19 mouse cellular contexts compared by ENCODE assay signal in genomic region chr7:116226316-116226715, GRCm38 (mm10).
DNase-seq lines count a peak whose midpoint lies in the region; ATAC-seq and TF ChIP-seq lines count a peak whose summit lies in the region.
"Had no signal": no experiment of that assay in that cellular context is flagged by ENCODE, and none has a peak within 500 bp of the region (broad histone marks: within the 10 kb centered on the region; RNA-seq: fewer than 3 reads in every experiment).

No protein-coding gene starts in this region.

- H3K4me2 ChIP-seq in heart, postnatal 0 days (ENCODE audit: low read depth, low read length): no peak overlapping the region
- H3K4me2 ChIP-seq: embryonic facial prominence, embryonic 12.5 days; forebrain, embryonic 13.5 days; forebrain, embryonic 15.5 days had no signal

- TF ChIP-seq POLR2A in heart, adult 2 months (IDR thresholded peaks at IDR 0.05; ENCODE audit: insufficient read depth, low read depth, low read length): no peak

- no peaks in the 10 kb centered on the region for H3K79me2 ChIP-seq in heart, adult 2 months (replicated peaks; ENCODE audit: control insufficient read depth, insufficient read depth, low read length)

- TF ChIP-seq CTCF in heart, postnatal 0 days (IDR thresholded peaks at IDR 0.05; ENCODE audit: low read depth): no peak
- TF ChIP-seq CTCF in heart, adult 2 months (IDR thresholded peaks at IDR 0.05): no peak

- intact Hi-C loops in heart, adult 2 months (cut with DNase I): no loop called here

- no peak overlapping the region for H3K4me3 ChIP-seq in heart, postnatal 0 days (ENCODE audit: low read depth, low read length)
- H3K4me3 ChIP-seq in heart, adult 2 months: no peak overlapping the region
- H3K4me3 ChIP-seq: embryonic facial prominence, embryonic 10.5 days; embryonic facial prominence, embryonic 12.5 days; forebrain, embryonic 13.5 days; forebrain, embryonic 15.5 days had no signal

- peak; percentile 51 to 72 for DNase-seq in adrenal gland, adult (ENCODE audit: inconsistent age in 2 of 2, low spot score in 1 of 2)
- no peak for DNase-seq in adrenal gland, adult 8-10 months
- peak; percentile 26 for DNase-seq in adrenal gland, postnatal 10 days
- no peak for DNase-seq in adrenal gland, postnatal 25 days
- DNase-seq in heart, postnatal 0 days (ENCODE audit: low spot score): no peak
- no peak for DNase-seq in heart, adult 2 months
- DNase-seq in ovary, adult 18-20 months (ENCODE audit: low spot score): peak; percentile 21
- no peak for DNase-seq in ovary, postnatal 10 days (ENCODE audit: low spot score)
- DNase-seq: B cell, adult 2 months; forebrain, postnatal 0 days had no signal

- peaks cover 69% of the 10 kb centered on the region for H3K4me1 ChIP-seq in heart, postnatal 0 days (ENCODE audit: control insufficient read depth, insufficient read depth)
- no peaks in the 10 kb centered on the region for H3K4me1 ChIP-seq in heart, adult 2 months (ENCODE audit: control insufficient read depth, insufficient read depth, low read length)
- H3K4me1 ChIP-seq: embryonic facial prominence, embryonic 12.5 days had no signal

- 68% methylated on average over 6 of the region's 6 CpGs for WGBS in heart, postnatal 0 days
- WGBS in heart, adult 2 months: 73% methylated on average over 6 of the region's 6 CpGs

- no peaks in the 10 kb centered on the region for H3K9me3 ChIP-seq in heart, postnatal 0 days (replicated peaks; ENCODE audit: control insufficient read depth, low read length)
- H3K9me3 ChIP-seq: embryonic facial prominence, embryonic 10.5 days; embryonic facial prominence, embryonic 12.5 days; forebrain, embryonic 13.5 days; forebrain, embryonic 15.5 days; G1E had no signal

- H3K27me3 ChIP-seq in heart, postnatal 0 days (ENCODE audit: control insufficient read depth, insufficient read depth, low read length): no peaks in the 10 kb centered on the region
- H3K27me3 ChIP-seq in heart, adult 2 months (ENCODE audit: control insufficient read depth, insufficient read depth, low read length): no peaks in the 10 kb centered on the region
- H3K27me3 ChIP-seq: CH12.LX; embryonic facial prominence, embryonic 12.5 days; forebrain, embryonic 13.5 days; forebrain, embryonic 15.5 days; Patski had no signal

- peak overlapping the region; percentile 70 for H3K27ac ChIP-seq in heart, postnatal 0 days (ENCODE audit: low read depth)
- no peak overlapping the region for H3K27ac ChIP-seq in heart, adult 2 months
- H3K27ac ChIP-seq: embryonic facial prominence, embryonic 10.5 days; embryonic facial prominence, embryonic 12.5 days; forebrain, embryonic 13.5 days; forebrain, embryonic 15.5 days had no signal

- no peak overlapping the region; the same call in 1 of the 2 replicates for H3K9ac ChIP-seq in heart, postnatal 0 days (replicated peaks; ENCODE audit: low read depth, low read length)
- H3K9ac ChIP-seq in heart, adult 2 months (ENCODE audit: low read depth, low read length): no peak overlapping the region
- H3K9ac ChIP-seq: embryonic facial prominence, embryonic 12.5 days; forebrain, embryonic 13.5 days; forebrain, embryonic 15.5 days; forebrain, postnatal 0 days had no signal

- no peak for TF ChIP-seq EP300 in heart, postnatal 0 days (IDR thresholded peaks at IDR 0.05; ENCODE audit: low read depth)
- no peak for TF ChIP-seq EP300 in heart, adult 2 months (IDR thresholded peaks at IDR 0.05; ENCODE audit: insufficient read depth, low read depth, low read length)

- ATAC-seq in heart, postnatal 0 days (ENCODE audit: insufficient read depth, low read depth): no peak
- ATAC-seq: activated CD4-positive, CD25-positive, alpha-beta regulatory T cell, adult 4 months; CD4-positive, CD25-positive, alpha-beta regulatory T cell, adult 4 months; forebrain, embryonic 13.5 days; forebrain, embryonic 15.5 days; forebrain, postnatal 0 days; Patski had no signal

- H3K36me3 ChIP-seq in heart, postnatal 0 days (replicated peaks; ENCODE audit: control insufficient read depth, insufficient read depth, low read length): no peaks in the 10 kb centered on the region
- no peaks in the 10 kb centered on the region for H3K36me3 ChIP-seq in heart, adult 2 months (ENCODE audit: control insufficient read depth, insufficient read depth, low read length)
- H3K36me3 ChIP-seq: embryonic facial prominence, embryonic 10.5 days; embryonic facial prominence, embryonic 12.5 days; forebrain, embryonic 15.5 days had no signal

Comparison
In these comparisons a context has a peak if more than half of its experiments do, and no peak if none do; other contexts are left out.
1. DNase-seq: peak in adrenal gland, adult (2 of 2), adrenal gland, postnatal 10 days (single experiment) and ovary, adult 18-20 months (single experiment); none in adrenal gland, adult 8-10 months (single experiment), adrenal gland, postnatal 25 days (single experiment), heart, postnatal 0 days (single experiment), heart, adult 2 months (0 of 2) and ovary, postnatal 10 days (single experiment).